10 mouse cellular contexts compared by ENCODE assay signal in genomic region chr4:148066401-148066744, GRCm38 (mm10). TPM values are rescaled to one million over a fixed set of nuclear protein-coding genes. Genes with fewer than 3 reads are reported as not detected.
DNase-seq lines count a peak whose midpoint lies in the region; ATAC-seq lines count a peak whose summit lies in the region.
"Had no signal": no experiment of that assay in that cellular context is flagged by ENCODE, and none has a peak within 500 bp of the region (broad histone marks: within the 10 kb centered on the region; RNA-seq: fewer than 3 reads in every experiment).

No protein-coding gene starts in this region.

- WGBS in kidney, embryonic 16.5 days, result 32% methylated on average over 9 of the region's 9 CpGs

- H3K9ac ChIP-seq in kidney, embryonic 16.5 days (replicated peaks; ENCODE audit: low read length), result no peak overlapping the region
- H3K9ac ChIP-seq: forebrain, embryonic 15.5 days; hindbrain, embryonic 15.5 days had no signal

- no peak overlapping the region for H3K4me3 ChIP-seq in kidney, embryonic 16.5 days (ENCODE audit: low read length)
- H3K4me3 ChIP-seq: forebrain, embryonic 15.5 days; hindbrain, embryonic 15.5 days had no signal

- intact Hi-C loops in gastrocnemius, postnatal 36 days (cut with DNase I), result no loop called here

- no peaks in the 10 kb centered on the region for H3K36me3 ChIP-seq in kidney, embryonic 16.5 days (ENCODE audit: insufficient read depth, low read length)
- H3K36me3 ChIP-seq: forebrain, embryonic 15.5 days; hindbrain, embryonic 15.5 days had no signal

- H3K4me1 ChIP-seq in kidney, embryonic 16.5 days (ENCODE audit: insufficient read depth, low read length), result peaks cover 20% of the 10 kb centered on the region
- H3K4me1 ChIP-seq: forebrain, embryonic 15.5 days; hindbrain, embryonic 15.5 days had no signal

- peak; percentile 52 for ATAC-seq in kidney, embryonic 16.5 days (ENCODE audit: low FRiP score, low TSS enrichment)
- ATAC-seq: forebrain, embryonic 15.5 days had no signal

- no peak overlapping the region for H3K27ac ChIP-seq in kidney, embryonic 16.5 days (ENCODE audit: low read length)
- H3K27ac ChIP-seq: forebrain, embryonic 15.5 days; hindbrain, embryonic 15.5 days; macrophage had no signal

- no peak overlapping the region for H3K4me2 ChIP-seq in kidney, embryonic 16.5 days (replicated peaks; ENCODE audit: low read depth, low read length)
- H3K4me2 ChIP-seq: forebrain, embryonic 15.5 days; hindbrain, embryonic 15.5 days had no signal

- peak; percentile 52 for DNase-seq in ovary, postnatal 36 days (ENCODE audit: low spot score)
- DNase-seq in ovary, postnatal 14 days (ENCODE audit: low spot score), result no peak
- DNase-seq in gastrocnemius, postnatal 36 days, result peak; percentile 32 to 41
- DNase-seq in retina, embryonic 14.5 days (ENCODE audit: low spot score), result no peak
- no peak for DNase-seq in B cell, adult 2 months
- DNase-seq in urinary bladder, adult 18-20 months (ENCODE audit: low spot score in 2 of 2), result no peak

- no peaks in the 10 kb centered on the region for H3K9me3 ChIP-seq in kidney, embryonic 16.5 days (ENCODE audit: low read length)
- H3K9me3 ChIP-seq: forebrain, embryonic 15.5 days; hindbrain, embryonic 15.5 days had no signal

- H3K27me3 ChIP-seq in kidney, embryonic 16.5 days (ENCODE audit: insufficient read depth, low read length), result no peaks in the 10 kb centered on the region
- H3K27me3 ChIP-seq: forebrain, embryonic 15.5 days; hindbrain, embryonic 15.5 days had no signal

RNA-seq across cellular contexts. Expression of gene Agtrap, which starts 21.5 kb away (rescaled TPM):
- total RNA-seq in gastrocnemius, postnatal 36 days (2021), result 10 to 100 TPM in 1 of 2 experiments, 1 to 10 TPM in 1; 9.8 to 11.4 TPM
- polyA plus RNA-seq in kidney, embryonic 16.5 days (2015; fragmentation: Nextera tagmentation; extraction: Ambion mirVana), result 28.1 and 31.5 TPM in 2 replicates

RNA-seq across cellular contexts. Expression of gene Mthfr, which starts 27.5 kb away (rescaled TPM):
- total RNA-seq in gastrocnemius, postnatal 36 days (2021), result 1 to 10 TPM; 5.6 to 9.6 TPM
- 26.5 and 28.1 TPM in 2 replicates for polyA plus RNA-seq in kidney, embryonic 16.5 days (2015; fragmentation: Nextera tagmentation; extraction: Ambion mirVana)

RNA-seq across cellular contexts. Expression of gene Clcn6, which starts 27.8 kb away (rescaled TPM):
- 1 to 10 TPM; 3.9 to 4.6 TPM for total RNA-seq in gastrocnemius, postnatal 36 days (2021)
- polyA plus RNA-seq in kidney, embryonic 16.5 days (2015; fragmentation: Nextera tagmentation; extraction: Ambion mirVana), result 6.4 and 6.8 TPM in 2 replicates

Comparison
In these comparisons a context has a peak if more than half of its experiments do, and no peak if none do; other contexts are left out.
1. DNase-seq: peak in ovary, postnatal 36 days (single experiment) and gastrocnemius, postnatal 36 days (2 of 2); none in ovary, postnatal 14 days (single experiment), retina, embryonic 14.5 days (single experiment), B cell, adult 2 months (0 of 2) and urinary bladder, adult 18-20 months (0 of 2).